ENCODE assay signal across 8 mouse cellular contexts in genomic region chr15:77803747-77804146, GRCm38 (mm10). TPM values are rescaled to one million over a fixed set of nuclear protein-coding genes. Genes with fewer than 3 reads are reported as not detected.
DNase-seq lines count a peak whose midpoint lies in the region; ATAC-seq and TF ChIP-seq lines count a peak whose summit lies in the region.

No protein-coding gene starts in this region.

- WGBS in hindbrain, embryonic 16.5 days = 74% methylated on average over 3 of the region's 3 CpGs
- 62% methylated on average over 3 of the region's 3 CpGs for WGBS in hindbrain, embryonic 12.5 days
- WGBS in bone marrow, adult 2 months = 70% methylated on average over 3 of the region's 3 CpGs

- no peaks in the 10 kb centered on the region for H3K27me3 ChIP-seq in hindbrain, embryonic 16.5 days (replicated peaks; ENCODE audit: control insufficient read depth, insufficient read depth, low read length)
- no peaks in the 10 kb centered on the region for H3K27me3 ChIP-seq in hindbrain, embryonic 12.5 days

- peaks cover 4% of the 10 kb centered on the region for H3K4me1 ChIP-seq in hindbrain, embryonic 16.5 days (ENCODE audit: control insufficient read depth, insufficient read depth, low read depth, low read length)
- H3K4me1 ChIP-seq in hindbrain, embryonic 12.5 days = peaks cover 17% of the 10 kb centered on the region
- peaks cover 26% of the 10 kb centered on the region for H3K4me1 ChIP-seq in bone marrow, adult 2 months (ENCODE audit: control insufficient read depth, insufficient read depth, low read length)

- TF ChIP-seq POLR2A in bone marrow, adult 2 months (IDR thresholded peaks at IDR 0.05; ENCODE audit: borderline replicate concordance, control insufficient read depth, low read depth, low read length) = no peak

- no peak overlapping the region for H3K9ac ChIP-seq in hindbrain, embryonic 16.5 days (ENCODE audit: low read depth, low read length)
- H3K9ac ChIP-seq in hindbrain, embryonic 12.5 days = no peak overlapping the region

- peak; percentile 35; the same call in 1 of the 2 replicates for ATAC-seq in hindbrain, embryonic 16.5 days
- ATAC-seq in hindbrain, embryonic 12.5 days (ENCODE audit: low FRiP score) = no peak
- no peak for ATAC-seq in erythroid progenitor cell, adult 5-6 weeks (replicated peaks; ENCODE audit: low FRiP score, poor library complexity, severe bottlenecking)

- no peak for TF ChIP-seq CTCF in bone marrow, adult 2 months (IDR thresholded peaks at IDR 0.05; ENCODE audit: control insufficient read depth, insufficient read depth, low read length)

- H3K9me3 ChIP-seq in hindbrain, embryonic 16.5 days (ENCODE audit: control insufficient read depth, low read length) = no peaks in the 10 kb centered on the region
- H3K9me3 ChIP-seq in hindbrain, embryonic 12.5 days (replicated peaks) = no peaks in the 10 kb centered on the region

- H3K4me2 ChIP-seq in hindbrain, embryonic 16.5 days (ENCODE audit: low read length) = no peak overlapping the region
- H3K4me2 ChIP-seq in hindbrain, embryonic 12.5 days (replicated peaks) = no peak overlapping the region

- H3K4me3 ChIP-seq in hindbrain, embryonic 16.5 days (ENCODE audit: low read length) = no peak overlapping the region
- H3K4me3 ChIP-seq in hindbrain, embryonic 12.5 days = no peak overlapping the region
- no peak overlapping the region for H3K4me3 ChIP-seq in bone marrow, adult 2 months (replicated peaks; ENCODE audit: control insufficient read depth, low read depth, low read length)

- DNase-seq in 3134 (ENCODE audit: extremely low read depth, insufficient read length, low spot score) = peak; percentile 81
- DNase-seq in induced T-regulatory cell, adult 2 months (ENCODE audit: low read depth) = peak; percentile 37
- DNase-seq in urinary bladder, postnatal 4 days (ENCODE audit: low spot score in 2 of 2) = no peak
- DNase-seq in adrenal gland, postnatal 25 days = no peak

- no peak overlapping the region for H3K27ac ChIP-seq in hindbrain, embryonic 16.5 days (ENCODE audit: low read depth, low read length)
- H3K27ac ChIP-seq in hindbrain, embryonic 12.5 days = no peak overlapping the region
- peak overlapping the region; percentile 17; the same call in 1 of the 2 replicates for H3K27ac ChIP-seq in bone marrow, adult 2 months (ENCODE audit: control insufficient read depth, insufficient read depth, low read depth, low read length, poor library complexity)

- peaks cover 2% of the 10 kb centered on the region; the same call in 1 of the 2 replicates for H3K36me3 ChIP-seq in hindbrain, embryonic 16.5 days (ENCODE audit: control insufficient read depth, insufficient read depth, low read length)
- H3K36me3 ChIP-seq in hindbrain, embryonic 12.5 days = peaks cover 26% of the 10 kb centered on the region

RNA-seq across cellular contexts. Expression of gene Myh9, which starts 38.2 kb away (rescaled TPM):
- polyA plus RNA-seq in hindbrain, embryonic 16.5 days (2015; fragmentation: Nextera tagmentation; extraction: Ambion mirVana) = 8.4 and 11.8 TPM in 2 replicates
- polyA plus RNA-seq in hindbrain, embryonic 12.5 days (2016; fragmentation: Nextera tagmentation; extraction: Ambion mirVana) = 32.0 and 33.5 TPM in 2 replicates
- 264 and 399 TPM in 2 replicates for polyA plus RNA-seq in bone marrow, adult 2 months (2011; ENCODE audit: insufficient read depth, insufficient read length, low replicate concordance, missing spikeins)
- 104 and 105 TPM in 2 replicates for total RNA-seq in erythroid progenitor cell, adult 5-6 weeks (2015; ENCODE audit: low replicate concordance)
- 198 and 213 TPM in 2 replicates for total RNA-seq in erythroid progenitor cell, adult 5-6 weeks (2017; ENCODE audit: low replicate concordance)
- total RNA-seq in adrenal gland, postnatal 25 days (2021) = 325 and 352 TPM in 2 replicates

RNA-seq across cellular contexts. Expression of gene Apol8, which starts 46.9 kb away (rescaled TPM):
- 0.14 and 0.35 TPM in 2 replicates for polyA plus RNA-seq in hindbrain, embryonic 16.5 days (2015; fragmentation: Nextera tagmentation; extraction: Ambion mirVana)
- 0.22 and 0.47 TPM in 2 replicates for polyA plus RNA-seq in hindbrain, embryonic 12.5 days (2016; fragmentation: Nextera tagmentation; extraction: Ambion mirVana)
- 47.8 and 48.7 TPM in 2 replicates for polyA plus RNA-seq in bone marrow, adult 2 months (2011; ENCODE audit: insufficient read depth, insufficient read length, low replicate concordance, missing spikeins)
- 160 and 228 TPM in 2 replicates for total RNA-seq in erythroid progenitor cell, adult 5-6 weeks (2015; ENCODE audit: low replicate concordance)
- 210 and 246 TPM in 2 replicates for total RNA-seq in erythroid progenitor cell, adult 5-6 weeks (2017; ENCODE audit: low replicate concordance)
- total RNA-seq in adrenal gland, postnatal 25 days (2021) = not detected in 2 replicates

Comparison
In these comparisons a context has a peak if more than half of its experiments do, and no peak if none do; other contexts are left out.
1. DNase-seq: peak in 3134 (single experiment) and induced T-regulatory cell, adult 2 months (single experiment); none in urinary bladder, postnatal 4 days (0 of 2) and adrenal gland, postnatal 25 days (single experiment).
2. RNA of gene Apol8, which starts 46.9 kb away (polyA plus RNA-seq): 47.8 to 48.7 TPM in bone marrow, adult 2 months; 0.22 to 0.47 TPM in hindbrain, embryonic 12.5 days and 0.14 to 0.35 TPM in hindbrain, embryonic 16.5 days; every median in the first group is over 10 times any median in the second.